Mouse (Mus musculus) spleen, postnatal 36 days (tissue): ENCODE results near the gene Mpped1.

Experiments used
- DNase-seq, 2 experiments: peaks; one replicate each; pipeline ENCODE4 v3.0.0; 2022; ENCODE audit warnings: low spot score in 2 of 2, mixed read lengths in 1 of 2

The Mpped1 gene

DNA sequence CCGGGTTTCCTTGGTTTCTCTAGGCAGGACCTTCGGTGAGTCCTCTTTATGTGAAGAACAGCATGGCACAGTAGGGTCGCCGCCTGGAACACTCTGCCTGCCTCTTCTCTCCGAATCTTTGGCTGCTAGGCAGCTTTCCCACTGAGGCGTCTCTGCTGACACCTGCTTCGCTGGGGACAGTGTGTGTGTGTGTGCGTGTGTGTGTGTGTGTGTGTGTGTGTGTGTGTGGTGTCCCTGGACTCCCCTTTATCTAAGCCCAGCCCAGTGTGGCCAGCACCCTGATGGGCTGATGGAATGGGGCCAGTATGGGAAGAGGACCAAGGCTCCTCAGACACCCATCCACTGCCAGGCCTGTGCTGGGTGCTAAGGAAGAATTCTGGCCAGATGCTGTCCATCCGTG lies 9.8 kb downstream of the Mpped1 start:
- no peak for DNase-seq

GRCm38 (mm10) chr15:83796924-83797323 lies 17.7 kb downstream of the Mpped1 start:
- no peak for DNase-seq

DNA sequence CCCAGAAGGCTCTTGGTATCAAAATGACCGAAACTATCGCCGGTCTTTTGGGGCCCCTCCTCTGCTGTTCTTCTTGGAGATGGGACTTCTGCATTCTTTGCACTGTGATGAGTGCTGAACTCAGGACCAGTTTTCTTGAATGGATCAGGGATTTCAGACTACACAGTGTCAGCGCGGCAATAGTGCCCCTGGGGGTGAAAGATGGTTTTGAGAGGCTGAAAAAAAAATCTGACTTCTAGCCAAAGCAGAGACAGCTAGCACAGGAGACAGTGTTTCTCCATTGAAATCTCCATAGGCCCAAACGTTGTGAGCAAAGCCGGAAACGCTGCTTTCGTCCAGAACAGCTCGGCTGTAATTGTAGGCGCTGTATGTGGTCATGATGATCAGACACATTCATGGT lies 19.7 kb downstream of the Mpped1 start:
- no peak for DNase-seq

DNA sequence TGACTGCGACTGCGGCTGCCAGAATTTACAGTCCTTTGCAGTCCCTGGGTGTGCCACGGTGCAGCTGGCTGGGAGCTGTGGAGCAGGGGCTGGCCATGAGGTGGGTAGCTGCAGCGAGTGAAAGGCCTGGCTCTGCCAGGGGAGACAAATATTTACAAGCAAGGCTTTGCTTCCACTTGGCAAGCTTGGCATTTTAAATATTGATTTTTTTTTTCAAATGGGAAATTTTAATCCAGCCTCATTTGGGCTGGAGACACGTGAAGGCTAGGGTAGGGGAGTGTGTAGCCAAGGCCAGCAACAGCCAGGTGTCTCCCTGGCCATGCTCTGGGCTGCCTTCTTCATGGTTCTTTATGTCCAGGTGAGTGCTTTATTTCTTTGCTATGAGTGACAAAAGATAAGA lies 21.7 kb downstream of the Mpped1 start:
- no peak for DNase-seq

DNA sequence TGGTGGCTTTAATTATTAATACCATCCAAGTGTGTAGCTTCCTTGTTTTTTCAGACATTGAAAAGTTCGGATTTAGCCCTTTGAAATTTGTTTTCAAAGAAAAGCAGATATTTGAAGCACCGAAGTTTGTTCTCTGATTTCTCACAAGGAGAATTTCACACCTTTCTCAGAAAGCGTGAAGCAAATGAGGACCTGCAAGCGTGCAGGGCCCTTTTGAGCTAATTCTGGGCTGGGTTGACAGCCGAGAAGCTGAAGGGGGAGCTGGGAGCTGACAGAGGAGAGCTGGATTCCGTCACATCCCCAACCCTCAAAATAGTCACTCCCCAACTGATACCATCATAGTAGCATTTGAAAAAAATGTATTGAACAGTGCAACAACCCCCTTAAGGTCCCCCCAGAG lies 34.8 kb downstream of the Mpped1 start:
- DNase-seq = no peak

DNA sequence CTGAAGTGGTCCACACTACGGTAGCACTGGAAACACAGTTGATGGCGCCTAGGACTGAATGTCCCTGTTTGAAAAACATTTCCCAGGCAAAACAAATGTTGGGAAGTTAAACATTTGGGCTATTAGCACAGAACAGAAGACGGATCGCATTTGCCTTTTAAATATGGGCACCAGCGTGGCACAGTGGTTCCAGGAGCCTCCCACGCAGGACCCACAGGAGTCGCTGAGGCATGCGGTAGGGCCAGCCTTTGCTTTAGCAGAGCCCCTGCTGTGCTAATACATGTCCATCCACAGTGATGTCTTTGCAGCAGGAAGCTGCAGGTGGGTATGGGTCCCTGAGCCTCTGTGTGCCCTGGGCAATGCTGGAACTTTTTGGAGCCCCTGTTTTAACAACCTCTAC lies 48.7 kb downstream of the Mpped1 start:
- DNase-seq = no peak

DNA sequence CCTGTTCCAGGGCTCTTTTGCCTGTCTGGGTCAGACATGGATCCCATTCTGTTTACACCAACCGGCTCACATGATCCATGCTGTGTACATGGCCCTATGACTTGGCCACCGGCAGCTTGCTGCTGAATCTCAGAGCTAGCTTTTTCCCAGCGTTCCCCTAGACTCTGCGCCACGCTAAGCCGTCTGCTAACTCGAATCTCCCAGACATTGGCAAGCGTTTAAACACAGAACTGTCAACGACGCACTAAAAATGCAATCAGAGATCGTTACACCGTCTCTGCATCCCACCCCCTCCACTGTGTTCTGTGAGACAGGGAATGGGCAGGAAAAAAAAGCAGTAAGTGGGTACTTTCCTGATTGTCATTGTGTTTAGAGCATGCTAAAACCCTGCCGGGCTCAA lies 50.0 kb downstream of the Mpped1 start:
- DNase-seq = no peak

- DNase-seq = no peak
Observed at GRCm38 (mm10) chr15:83832265-83832664, 53.0 kb downstream of the Mpped1 start.

- DNase-seq = no peak
Observed at GRCm38 (mm10) chr15:83840950-83841719, 61.9 kb downstream of the Mpped1 start.

DNA sequence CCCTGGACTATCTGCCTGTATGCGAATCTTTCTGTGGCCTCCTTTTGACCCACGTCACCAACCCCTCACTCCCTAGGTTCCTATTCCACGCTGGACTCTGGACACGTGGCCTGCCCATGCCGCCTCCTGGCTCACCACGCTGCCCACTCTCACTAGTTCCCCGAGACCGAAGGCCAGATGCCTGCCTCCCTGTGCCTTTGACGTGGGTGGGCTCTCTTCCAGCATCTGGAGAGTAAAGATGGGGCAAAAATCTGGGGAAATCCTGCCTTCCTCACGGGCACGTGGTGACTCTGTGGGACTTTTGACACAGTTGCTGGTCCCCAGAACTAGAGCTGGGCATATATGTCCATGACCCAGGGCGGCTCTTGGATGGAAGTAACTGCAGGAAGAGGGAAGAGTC lies 63.2 kb downstream of the Mpped1 start:
- no peak for DNase-seq

- no peak for DNase-seq
Observed at GRCm38 (mm10) chr15:83842915-83843789, 63.9 kb downstream of the Mpped1 start.

DNA sequence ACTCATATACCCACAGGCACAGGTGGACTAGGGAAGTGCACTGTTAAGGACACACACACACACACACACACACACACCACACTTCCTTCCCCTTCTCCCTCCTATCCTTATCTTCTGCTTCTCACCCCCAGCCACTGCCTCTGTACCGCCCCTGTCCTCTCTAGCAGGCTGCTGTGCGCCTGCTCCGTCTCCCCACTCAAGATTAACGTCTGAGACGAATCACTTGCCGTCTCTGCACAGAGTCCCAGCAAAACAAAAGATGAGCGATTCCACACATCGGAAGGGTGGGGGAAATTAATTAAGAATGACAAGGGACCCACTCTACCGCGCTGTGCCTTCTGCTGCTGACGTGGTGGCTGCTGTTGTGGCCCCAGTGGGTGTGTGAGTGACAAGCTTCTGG lies 66.5 kb downstream of the Mpped1 start:
- DNase-seq = no peak

DNA sequence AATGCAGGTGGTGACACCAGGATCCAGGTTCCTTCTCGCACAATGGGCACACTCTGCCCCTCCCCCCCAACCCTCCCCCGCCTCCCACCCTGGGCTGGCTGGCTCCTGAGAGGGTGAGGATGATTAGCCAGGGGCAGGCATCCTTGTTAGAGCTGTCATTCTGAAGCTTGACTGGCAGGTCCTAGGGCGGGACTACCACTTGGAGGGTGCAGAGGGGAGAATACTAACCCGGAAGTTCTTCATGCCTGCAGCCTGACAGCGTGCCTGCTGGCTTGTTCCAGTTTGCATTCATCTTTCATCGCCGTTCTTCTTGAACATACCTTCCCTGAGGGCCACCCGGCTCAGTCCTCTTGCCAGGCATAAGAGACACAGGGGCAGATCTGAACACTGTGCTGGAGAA lies 67.3 kb downstream of the Mpped1 start:
- DNase-seq = no peak

DNA sequence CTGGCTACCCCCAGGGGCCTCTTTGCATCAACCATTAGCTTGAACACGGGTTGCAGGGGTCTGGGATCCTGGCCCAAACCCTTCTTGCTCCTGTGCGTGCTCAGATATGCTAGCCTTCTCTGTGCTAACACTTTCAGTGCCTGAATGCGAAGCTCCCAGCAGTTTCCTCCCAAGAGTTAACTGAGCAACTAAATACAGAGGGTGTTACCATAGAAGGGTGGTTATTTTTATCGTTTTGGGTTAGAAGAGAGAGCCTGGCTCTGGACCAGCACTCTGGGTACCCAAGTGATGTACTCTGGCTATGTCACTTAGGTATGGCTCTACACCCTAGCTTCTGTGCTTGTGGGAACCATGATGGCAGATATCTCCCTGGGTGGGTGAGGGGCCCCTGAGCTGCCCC lies 68.2 kb downstream of the Mpped1 start:
- DNase-seq = no peak

DNA sequence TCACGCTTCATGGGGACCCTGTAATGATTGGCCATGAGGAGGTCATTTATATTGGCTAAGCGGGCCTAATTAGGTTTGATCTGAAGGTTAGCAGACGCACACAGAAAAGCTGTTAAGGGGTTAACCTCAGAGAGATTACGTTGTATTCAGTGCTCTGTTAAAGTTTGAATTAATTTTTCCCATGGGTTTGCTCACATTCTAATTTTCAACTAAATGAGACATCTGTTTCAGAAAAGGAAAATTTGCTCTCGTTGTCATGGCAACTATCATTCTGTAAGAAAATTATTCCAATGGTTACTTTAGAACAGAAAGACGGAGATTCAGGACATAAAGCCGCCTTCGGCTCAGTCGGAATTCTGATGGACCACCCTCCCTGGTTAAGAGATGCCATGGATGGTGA lies 68.9 kb downstream of the Mpped1 start:
- no peak for DNase-seq

DNA sequence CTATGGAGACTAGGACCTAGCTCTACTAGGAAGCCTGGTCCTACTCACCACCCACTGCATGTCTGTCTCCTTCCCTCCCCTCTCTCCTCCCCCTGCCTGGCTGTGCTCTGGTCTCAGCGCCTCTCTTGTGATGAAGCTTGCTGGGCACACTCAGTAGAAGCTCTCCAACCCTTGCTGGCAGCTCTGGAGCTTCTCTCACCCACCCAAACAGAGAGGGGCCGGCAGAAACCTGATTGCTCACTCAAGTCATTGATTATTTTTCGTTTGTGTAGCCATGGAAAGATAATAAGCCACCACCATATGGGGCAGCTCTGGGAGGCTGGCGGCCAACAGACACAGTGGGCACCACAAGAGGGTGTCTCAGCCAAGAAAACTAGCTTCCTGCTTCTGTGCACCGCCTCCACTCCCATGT lies 74.1 kb downstream of the Mpped1 start:
- DNase-seq = no peak

GRCm38 (mm10) chr15:83857129-83857528 lies 77.9 kb downstream of the Mpped1 start:
- DNase-seq = no peak

GRCm38 (mm10) chr15:83865626-83866025 lies 86.4 kb downstream of the Mpped1 start:
- DNase-seq = no peak

DNA sequence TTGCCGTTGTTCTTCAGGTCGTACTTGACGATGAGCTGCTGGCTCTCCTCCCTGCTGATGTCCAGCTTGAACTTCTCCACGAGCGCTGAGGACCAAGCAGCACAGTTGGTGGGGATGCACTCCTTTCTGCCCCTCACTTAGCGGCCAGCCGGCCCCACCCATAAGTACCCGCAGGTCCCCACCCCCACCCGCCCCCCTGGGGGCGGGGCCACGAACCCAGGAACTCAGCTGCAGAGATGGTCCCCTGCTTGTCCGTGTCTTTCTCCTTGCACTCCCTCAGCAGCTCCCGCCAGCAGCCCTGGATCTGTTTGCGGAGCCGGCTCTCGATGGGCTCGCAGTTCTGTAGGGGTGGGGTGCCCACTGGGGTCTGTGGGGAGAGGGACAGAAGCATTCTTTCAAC lies 91.7 kb downstream of the Mpped1 start:
- no peak for DNase-seq

- DNase-seq = no peak
Observed at GRCm38 (mm10) chr15:83877155-83877866, 98.0 kb downstream of the Mpped1 start.

GRCm38 (mm10) chr15:83877898-83878297 lies 98.6 kb downstream of the Mpped1 start:
- DNase-seq = no peak

- no peak for DNase-seq
Observed at GRCm38 (mm10) chr15:83879845-83880244, 100.6 kb downstream of the Mpped1 start.
